Mouse (Mus musculus): ENCODE measurements around the gene Vdr. TPM values are rescaled to one million over a fixed set of nuclear protein-coding genes. Genes with fewer than 3 reads are reported as not detected.
"Not testable (repeated sequence)": the region's sequence is repeated elsewhere in the genome, so short reads cannot be mapped to it uniquely, and the experiment has no call there.

Gene Vdr
- total and polyA plus RNA-seq, 2 experiments: 0.04 to 0.09 TPM

GRCm38 (mm10) chr15:97875784-97876183 lies 34.6 kb downstream of the Vdr start:
- TF ChIP-seq CTCF (IDR thresholded peaks at IDR 0.05; ENCODE audit: low read depth, low read length): no peak
- TF ChIP-seq POLR2A (IDR thresholded peaks at IDR 0.05; ENCODE audit: extremely low read depth, insufficient read depth, low read length): no peak
- no peaks in the 10 kb centered on the region for H3K27me3 ChIP-seq (ENCODE audit: control insufficient read depth, insufficient read depth, low read length)
- H3K9ac ChIP-seq (ENCODE audit: low read depth, low read length): no peak overlapping the region
- no peak overlapping the region for H3K4me3 ChIP-seq (ENCODE audit: insufficient read depth, low read depth, low read length)
- no peak for DNase-seq (ENCODE audit: extremely low read depth, low read depth, low spot score)
- WGBS: 85% methylated on average over 8 of the region's 8 CpGs
- no peaks in the 10 kb centered on the region for H3K36me3 ChIP-seq (ENCODE audit: control insufficient read depth, insufficient read depth, low read length)
- H3K4me1 ChIP-seq (ENCODE audit: control insufficient read depth, insufficient read depth, low read length): no peaks in the 10 kb centered on the region
- H3K79me2 ChIP-seq (ENCODE audit: control insufficient read depth, insufficient read depth, low read length): no peaks in the 10 kb centered on the region
- no peak overlapping the region for H3K27ac ChIP-seq (replicated peaks; ENCODE audit: insufficient read depth, low read depth, low read length)

GRCm38 (mm10) chr15:97873717-97874116 lies 36.7 kb downstream of the Vdr start:
- no peaks in the 10 kb centered on the region for H3K79me2 ChIP-seq (ENCODE audit: control insufficient read depth, insufficient read depth, low read length)
- TF ChIP-seq POLR2A (IDR thresholded peaks at IDR 0.05; ENCODE audit: extremely low read depth, insufficient read depth, low read length): no peak
- no peak for TF ChIP-seq CTCF (IDR thresholded peaks at IDR 0.05; ENCODE audit: low read depth, low read length)
- 64% methylated on average over 9 of the region's 9 CpGs for WGBS
- no peak overlapping the region for H3K9ac ChIP-seq (ENCODE audit: low read depth, low read length)
- DNase-seq (ENCODE audit: extremely low read depth, low read depth, low spot score): no peak
- no peaks in the 10 kb centered on the region for H3K36me3 ChIP-seq (ENCODE audit: control insufficient read depth, insufficient read depth, low read length)
- H3K27me3 ChIP-seq (ENCODE audit: control insufficient read depth, insufficient read depth, low read length): no peaks in the 10 kb centered on the region
- H3K4me3 ChIP-seq (ENCODE audit: insufficient read depth, low read depth, low read length): no peak overlapping the region
- H3K4me1 ChIP-seq (ENCODE audit: control insufficient read depth, insufficient read depth, low read length): no peaks in the 10 kb centered on the region
- no peak overlapping the region for H3K27ac ChIP-seq (replicated peaks; ENCODE audit: insufficient read depth, low read depth, low read length)

- no peak overlapping the region for H3K9ac ChIP-seq (ENCODE audit: low read depth, low read length)
- no peak overlapping the region for H3K4me3 ChIP-seq (ENCODE audit: insufficient read depth, low read depth, low read length)
- WGBS: 93% methylated on average over 8 of the region's 8 CpGs
Measured at GRCm38 (mm10) chr15:97872161-97872560, 38.3 kb downstream of the Vdr start.

GRCm38 (mm10) chr15:97871055-97872030 lies 39.1 kb downstream of the Vdr start:
- Histone ChIP-seq H3K27ac (replicated peaks; ENCODE audit: insufficient read depth, low read depth, low read length) (no peak overlapping the region), H3K79me2 (ENCODE audit: control insufficient read depth, insufficient read depth, low read length) (no peaks in the 10 kb centered on the region), H3K4me3 (ENCODE audit: insufficient read depth, low read depth, low read length) (no peak overlapping the region), H3K9ac (ENCODE audit: low read depth, low read length) (no peak overlapping the region), H3K36me3 (ENCODE audit: control insufficient read depth, insufficient read depth, low read length) (no peaks in the 10 kb centered on the region), H3K4me1 (ENCODE audit: control insufficient read depth, insufficient read depth, low read length) (no peaks in the 10 kb centered on the region), H3K27me3 (ENCODE audit: control insufficient read depth, insufficient read depth, low read length) (no peaks in the 10 kb centered on the region)
- TF ChIP-seq POLR2A (IDR thresholded peaks at IDR 0.05; ENCODE audit: extremely low read depth, insufficient read depth, low read length) (no peak), CTCF (IDR thresholded peaks at IDR 0.05; ENCODE audit: low read depth, low read length) (no peak)
- 77% methylated on average over 19 of the region's 19 CpGs for WGBS
- DNase-seq (ENCODE audit: extremely low read depth, low read depth, low spot score): no peak

More at GRCm38 (mm10) chr15:97872161-97872560, 38.3 kb downstream of the Vdr start:
- TF ChIP-seq POLR2A (IDR thresholded peaks at IDR 0.05; ENCODE audit: extremely low read depth, insufficient read depth, low read length) (no peak), CTCF (IDR thresholded peaks at IDR 0.05; ENCODE audit: low read depth, low read length) (no peak)
- Histone ChIP-seq H3K27ac (replicated peaks; ENCODE audit: insufficient read depth, low read depth, low read length) (no peak overlapping the region), H3K4me1 (ENCODE audit: control insufficient read depth, insufficient read depth, low read length) (no peaks in the 10 kb centered on the region), H3K79me2 (ENCODE audit: control insufficient read depth, insufficient read depth, low read length) (no peaks in the 10 kb centered on the region), H3K27me3 (ENCODE audit: control insufficient read depth, insufficient read depth, low read length) (no peaks in the 10 kb centered on the region), H3K36me3 (ENCODE audit: control insufficient read depth, insufficient read depth, low read length) (no peaks in the 10 kb centered on the region)
- DNase-seq (ENCODE audit: extremely low read depth, low read depth, low spot score): no peak

- DNase-seq (ENCODE audit: extremely low read depth, low read depth, low spot score); H3K4me1 ChIP-seq (ENCODE audit: control insufficient read depth, insufficient read depth, low read length); H3K36me3 ChIP-seq (ENCODE audit: control insufficient read depth, insufficient read depth, low read length); H3K27me3 ChIP-seq (ENCODE audit: control insufficient read depth, insufficient read depth, low read length); H3K79me2 ChIP-seq (ENCODE audit: control insufficient read depth, insufficient read depth, low read length); H3K9ac ChIP-seq (ENCODE audit: low read depth, low read length); H3K4me3 ChIP-seq (ENCODE audit: insufficient read depth, low read depth, low read length); H3K27ac ChIP-seq (replicated peaks; ENCODE audit: insufficient read depth, low read depth, low read length): not testable (repeated sequence)
- WGBS: 82% methylated on average over 4 of the region's 4 CpGs
Measured at GRCm38 (mm10) chr15:97870116-97870515, 40.3 kb downstream of the Vdr start.

- H3K4me3 ChIP-seq (ENCODE audit: insufficient read depth, low read depth, low read length): no peak overlapping the region
- TF ChIP-seq POLR2A (IDR thresholded peaks at IDR 0.05; ENCODE audit: extremely low read depth, insufficient read depth, low read length) (no peak), CTCF (IDR thresholded peaks at IDR 0.05; ENCODE audit: low read depth, low read length) (no peak)
- H3K79me2 ChIP-seq (ENCODE audit: control insufficient read depth, insufficient read depth, low read length): no peaks in the 10 kb centered on the region
- H3K36me3 ChIP-seq (ENCODE audit: control insufficient read depth, insufficient read depth, low read length): no peaks in the 10 kb centered on the region
- no peak for DNase-seq (ENCODE audit: extremely low read depth, low read depth, low spot score)
- WGBS: 85% methylated on average over 6 of the region's 6 CpGs
- H3K27ac ChIP-seq (replicated peaks; ENCODE audit: insufficient read depth, low read depth, low read length): no peak overlapping the region
- no peaks in the 10 kb centered on the region for H3K27me3 ChIP-seq (ENCODE audit: control insufficient read depth, insufficient read depth, low read length)
- H3K4me1 ChIP-seq (ENCODE audit: control insufficient read depth, insufficient read depth, low read length): no peaks in the 10 kb centered on the region
- no peak overlapping the region for H3K9ac ChIP-seq (ENCODE audit: low read depth, low read length)
Measured at GRCm38 (mm10) chr15:97868985-97869384, 41.4 kb downstream of the Vdr start.
